Mouse (Mus musculus) gastrocnemius, adult 18-20 months (tissue): ENCODE measurements around the gene Itga9. TPM values are rescaled to one million over a fixed set of nuclear protein-coding genes. Genes with fewer than 3 reads are reported as not detected.

Experiments
- DNase-seq: peaks from one replicate; pipeline ENCODE4 v3.0.0; 2021; ENCODE audit warnings: low spot score
- total RNA-seq, 2 experiments: library from RNA; stranded (reverse); gene quantifications; 2 replicates each; pipeline ENCODE4 v1.2.3; 2021

Itga9 gene
- total RNA-seq, 2 experiments from 2014 or later, result 3.3 to 5.2 TPM

DNA sequence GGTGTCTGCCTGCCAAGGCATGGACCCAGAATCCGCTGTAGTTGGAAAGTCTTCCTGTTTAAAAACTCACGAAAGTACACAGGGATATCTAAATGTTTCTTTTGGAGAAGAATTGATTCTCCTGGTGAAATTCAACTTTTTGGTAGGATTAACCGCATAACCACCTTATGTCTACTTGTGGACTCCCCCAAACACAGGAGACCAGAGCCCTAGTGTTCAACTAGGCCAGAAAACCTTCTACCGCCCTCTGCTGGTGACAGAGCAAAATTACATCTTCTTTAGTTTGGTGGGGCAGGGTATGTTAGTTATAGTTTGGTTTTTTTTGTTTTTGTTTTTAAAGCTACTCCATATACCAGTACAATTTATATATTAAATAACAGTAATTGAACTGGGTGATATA is 264.6 kb downstream of the Itga9 start:
- peak; percentile 64 for DNase-seq

DNA sequence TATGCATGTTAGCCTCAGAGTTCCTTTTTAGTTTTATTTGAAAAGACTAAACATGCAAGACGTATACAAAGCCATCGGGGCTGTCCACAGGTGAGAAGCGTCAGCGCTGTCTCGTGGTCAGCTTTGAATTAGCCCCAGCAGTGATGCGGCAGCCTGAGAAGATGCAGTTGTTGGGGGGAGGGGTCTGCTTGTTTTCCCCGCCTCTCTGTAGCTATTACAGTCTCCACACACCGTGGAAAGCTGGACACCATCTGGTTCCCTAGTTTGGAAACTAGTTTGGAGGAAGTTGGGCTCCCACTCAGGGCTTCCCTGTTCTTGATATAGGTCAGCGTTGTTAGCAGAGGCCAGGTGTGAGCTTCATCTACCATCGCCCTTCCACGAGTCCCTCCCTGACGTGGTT is 266.5 kb downstream of the Itga9 start:
- no peak for DNase-seq

GRCm38 (mm10) chr9:118873596-118873995 is 267.1 kb downstream of the Itga9 start:
- DNase-seq, result no peak

GRCm38 (mm10) chr9:118875705-118876104 is 269.2 kb downstream of the Itga9 start:
- no peak for DNase-seq

GRCm38 (mm10) chr9:118876902-118877301 is 270.4 kb downstream of the Itga9 start:
- DNase-seq, result no peak

DNA sequence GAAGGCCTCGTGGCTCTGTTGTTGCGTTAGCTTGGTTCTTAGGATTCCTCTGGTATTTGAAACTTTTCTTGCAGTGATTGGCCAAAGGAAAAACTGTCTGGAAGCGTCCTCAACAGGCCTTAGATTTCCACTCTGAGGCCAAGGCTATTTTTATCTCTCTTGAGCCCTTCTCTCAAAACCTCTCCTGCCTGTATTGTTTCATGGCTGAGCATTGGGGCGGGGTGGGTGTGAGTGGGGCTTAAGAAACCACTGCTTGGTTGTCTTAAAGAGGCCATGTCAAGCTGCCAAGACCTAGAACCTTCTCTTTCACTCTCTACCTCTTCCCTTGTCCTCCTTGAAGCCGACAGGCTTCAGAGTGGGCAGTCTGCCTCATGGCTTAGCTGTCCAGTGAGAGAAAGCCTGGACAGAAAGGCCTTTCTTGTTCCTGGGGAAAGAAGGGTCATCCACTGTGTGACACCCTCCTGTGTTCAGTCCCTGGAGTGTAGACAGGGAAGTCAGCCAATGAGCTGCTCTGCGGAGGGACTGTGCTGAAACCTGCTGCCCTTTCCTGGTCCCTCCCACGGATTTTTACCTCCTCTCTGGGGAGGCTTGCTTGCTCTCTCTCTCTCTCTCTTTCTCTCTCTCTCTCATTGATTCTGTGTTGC is 271.0 kb downstream of the Itga9 start:
- DNase-seq, result peak; percentile 32

GRCm38 (mm10) chr9:118878596-118878995 is 272.1 kb downstream of the Itga9 start:
- no peak for DNase-seq

DNA sequence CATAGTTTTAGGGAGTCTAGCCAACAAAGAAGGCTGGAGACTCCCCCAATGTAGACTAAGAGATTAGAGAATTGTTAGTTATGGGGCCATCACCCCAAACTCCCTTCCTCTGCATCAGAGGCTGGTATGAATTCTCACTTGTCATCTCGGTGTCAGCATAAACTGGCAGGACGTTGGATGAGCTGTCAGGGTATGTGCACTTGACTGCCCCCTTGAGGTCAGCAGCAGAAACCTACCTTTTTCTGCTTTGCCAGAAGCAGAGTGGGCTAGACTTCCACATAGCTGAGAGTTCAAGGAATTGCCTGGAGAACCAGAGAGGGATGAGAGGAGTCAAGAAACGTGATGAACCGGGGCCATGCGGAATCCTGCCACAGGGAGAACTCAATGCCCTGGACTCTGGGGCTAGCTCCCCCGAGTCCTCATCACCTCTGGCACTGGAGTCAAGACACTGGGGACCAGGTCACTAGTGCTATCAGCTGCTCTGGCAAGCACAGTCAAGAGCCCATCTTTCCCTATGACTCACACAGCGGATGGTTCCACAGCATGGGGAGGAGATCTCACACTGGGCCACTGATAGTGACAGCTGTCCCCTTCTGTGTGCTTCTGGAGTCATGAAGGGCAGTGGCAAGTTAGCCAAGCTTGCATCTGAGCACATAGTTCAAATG is 274.9 kb downstream of the Itga9 start:
- DNase-seq, result no peak

GRCm38 (mm10) chr9:118881946-118882284 is 275.4 kb downstream of the Itga9 start:
- DNase-seq, result no peak

GRCm38 (mm10) chr9:118883150-118883549 is 276.7 kb downstream of the Itga9 start:
- no peak for DNase-seq

DNA sequence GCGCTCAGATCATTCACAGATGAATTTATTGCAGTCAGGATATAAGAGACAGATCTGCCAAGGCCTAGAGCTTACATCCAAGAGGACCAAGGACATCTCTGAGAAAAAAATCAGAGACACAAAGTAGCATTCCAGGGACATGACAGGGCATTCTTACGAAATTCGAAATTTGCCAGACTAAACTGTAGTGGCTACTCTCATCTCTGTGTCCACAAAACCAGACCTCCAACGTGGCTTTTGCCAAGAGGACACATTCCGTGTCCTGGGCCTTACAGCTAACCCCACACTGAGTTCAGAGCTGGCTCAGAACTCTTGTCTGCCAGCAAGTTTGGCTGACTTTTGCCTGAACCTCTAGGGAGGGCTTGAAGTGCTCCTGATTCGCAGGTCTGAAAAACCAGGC is 279.3 kb downstream of the Itga9 start:
- peak; percentile 50 for DNase-seq

DNA sequence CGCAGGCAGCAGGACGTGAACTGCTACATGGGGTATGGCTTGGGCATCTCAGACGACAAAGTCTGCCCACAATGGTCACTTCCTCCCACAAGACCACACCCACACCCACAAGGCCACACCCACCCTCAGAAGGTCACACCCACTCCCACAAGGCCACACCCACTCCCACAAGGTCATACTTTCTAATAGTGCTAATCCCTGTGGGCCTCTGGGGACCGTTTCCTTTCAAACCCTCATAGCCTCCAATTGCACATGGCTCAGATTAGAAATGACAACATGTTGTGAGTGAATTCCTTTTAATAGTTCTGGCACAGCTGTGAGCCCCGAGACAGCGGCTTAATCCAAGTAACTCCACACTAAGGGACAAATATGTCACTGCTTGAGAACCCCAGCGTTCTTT is 280.7 kb downstream of the Itga9 start:
- DNase-seq, result peak; percentile 73

DNA sequence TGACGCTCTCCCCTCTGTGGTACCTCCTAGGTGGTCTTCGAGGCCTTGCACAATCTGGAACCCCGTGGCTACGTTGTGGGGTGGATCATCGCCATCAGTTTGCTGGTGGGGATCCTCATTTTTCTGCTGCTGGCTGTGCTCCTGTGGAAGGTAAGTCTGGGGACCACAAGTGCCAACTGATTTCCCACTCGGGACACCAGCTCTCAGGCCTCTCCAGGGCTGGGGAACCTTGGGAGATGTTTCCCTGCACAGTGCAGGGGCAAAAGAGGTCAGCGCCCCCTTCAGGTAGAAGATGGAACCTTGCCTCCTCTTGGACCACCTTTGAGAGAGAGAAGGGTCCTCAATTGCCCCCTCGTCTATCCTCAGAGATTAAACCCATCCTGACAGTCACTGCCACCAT is 281.2 kb downstream of the Itga9 start:
- DNase-seq, result no peak

GRCm38 (mm10) chr9:118890149-118890548 is 283.7 kb downstream of the Itga9 start:
- DNase-seq, result no peak

DNA sequence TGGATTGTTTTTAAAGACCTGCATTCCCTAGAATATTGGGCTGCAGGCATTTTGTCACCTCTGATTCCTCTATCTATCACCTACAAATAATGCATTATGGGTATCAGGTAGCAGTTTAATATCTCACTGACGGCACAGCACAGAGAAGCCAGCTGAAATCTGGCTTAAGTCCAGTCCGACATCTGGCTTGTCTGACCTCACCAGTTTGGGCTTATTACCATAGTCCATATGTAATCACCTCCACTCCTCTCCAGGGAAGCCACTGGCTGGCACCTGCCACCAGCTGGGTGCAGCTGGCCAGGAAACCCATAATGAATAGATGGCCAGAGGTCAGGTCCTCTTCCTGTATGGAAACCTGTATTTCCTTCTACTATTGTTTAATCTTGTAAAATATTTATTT is 284.2 kb downstream of the Itga9 start:
- DNase-seq, result no peak

DNA sequence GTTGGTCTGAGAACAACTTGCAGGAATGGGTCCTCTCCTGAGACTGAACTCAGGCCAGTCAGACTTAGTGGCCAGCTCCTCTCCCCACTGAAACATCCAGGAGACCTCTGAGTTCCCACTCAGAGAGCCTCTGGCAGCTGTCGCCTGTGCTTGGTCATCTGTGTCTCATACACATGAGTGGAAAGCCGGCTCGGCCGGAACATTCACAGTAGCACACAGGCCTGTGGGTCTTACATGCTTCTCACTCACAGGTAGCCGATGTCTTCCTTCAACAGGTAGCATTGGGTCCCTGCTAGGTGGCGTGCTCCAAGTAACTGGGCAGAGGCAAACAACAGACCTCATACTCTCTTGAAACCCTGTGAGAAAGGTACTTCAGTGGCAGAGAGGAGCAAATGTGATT is 284.6 kb downstream of the Itga9 start:
- DNase-seq, result no peak

- peak; percentile 53 for DNase-seq
These were observed 285.1 kb downstream of the Itga9 start for GRCm38 (mm10) chr9:118891593-118891992.

- DNase-seq, result no peak
These were observed 288.6 kb downstream of the Itga9 start for GRCm38 (mm10) chr9:118895101-118895500.

DNA sequence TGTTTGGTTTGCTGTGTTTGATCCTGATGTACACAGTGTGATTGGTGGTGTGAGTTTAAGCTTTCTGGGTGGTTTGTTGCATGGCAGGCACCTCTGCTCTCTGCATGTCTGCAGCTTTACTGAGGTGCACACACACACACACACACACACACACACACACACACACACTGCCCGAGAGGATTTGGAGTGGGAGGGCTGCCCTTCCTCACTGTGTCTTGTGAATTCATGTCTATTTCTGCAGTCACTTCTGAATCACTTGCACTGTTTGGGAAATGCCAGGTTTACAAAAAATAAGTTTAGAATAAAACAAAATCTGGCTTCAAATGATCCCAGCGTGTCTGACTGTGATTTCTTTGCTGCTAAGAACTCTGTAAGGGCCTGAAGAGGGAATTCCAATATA is 294.2 kb downstream of the Itga9 start:
- DNase-seq, result no peak

GRCm38 (mm10) chr9:118901917-118902316 is 295.4 kb downstream of the Itga9 start:
- no peak for DNase-seq

GRCm38 (mm10) chr9:118907934-118908620 is 301.6 kb downstream of the Itga9 start:
- peak; percentile 82 for DNase-seq

- DNase-seq, result no peak
These were observed 306.6 kb downstream of the Itga9 start for GRCm38 (mm10) chr9:118913048-118913447.

DNA sequence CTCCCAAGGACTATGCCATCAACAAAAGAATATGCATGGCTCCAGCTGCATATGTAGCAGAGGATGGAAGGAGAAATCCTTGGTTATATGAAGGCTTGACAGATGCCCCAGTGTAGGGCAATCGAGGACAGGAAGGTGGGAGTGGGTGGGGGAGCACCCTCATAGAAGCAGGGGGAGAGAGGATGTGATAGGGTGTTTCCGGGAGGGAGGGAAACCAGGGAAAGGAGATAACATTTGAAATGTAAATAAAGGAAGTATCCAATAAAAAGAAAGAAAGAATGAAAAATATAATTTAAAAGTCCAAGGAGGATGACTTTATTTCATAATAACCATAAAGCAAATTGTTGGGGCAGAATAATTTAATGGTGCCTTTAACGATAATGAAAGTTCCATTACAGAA is 307.1 kb downstream of the Itga9 start:
- DNase-seq, result no peak
